Mouse (Mus musculus) thymus, postnatal 4 days (tissue): ENCODE measurements around the gene Iqsec1.

Source experiments
- DNase-seq: peaks from one replicate; pipeline ENCODE4 v3.0.0; 2021

Gene Iqsec1

DNA sequence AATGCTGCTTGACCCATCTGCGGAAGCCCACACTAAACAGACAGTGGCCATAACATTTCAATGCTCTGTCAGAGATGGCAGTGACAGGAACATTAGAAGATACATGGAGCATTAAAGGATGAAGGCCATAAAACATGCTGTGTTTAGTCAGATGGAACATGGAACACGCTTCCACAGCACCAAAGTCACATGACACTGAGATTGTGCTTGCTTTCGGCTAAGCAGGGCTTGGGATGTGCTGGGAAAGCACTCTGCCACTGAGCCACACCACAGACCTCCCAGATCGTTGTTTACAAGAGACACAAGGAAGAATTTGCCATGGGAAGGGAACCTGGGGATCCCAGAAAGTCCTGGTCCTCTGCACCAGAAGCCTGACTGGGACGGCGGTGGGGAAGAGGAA, 269.1 kb downstream of the Iqsec1 start:
- DNase-seq, result no peak

GRCm38 (mm10) chr6:90718477-90718876, 270.0 kb downstream of the Iqsec1 start:
- DNase-seq, result no peak

GRCm38 (mm10) chr6:90717711-90718110, 270.8 kb downstream of the Iqsec1 start:
- no peak for DNase-seq

DNA sequence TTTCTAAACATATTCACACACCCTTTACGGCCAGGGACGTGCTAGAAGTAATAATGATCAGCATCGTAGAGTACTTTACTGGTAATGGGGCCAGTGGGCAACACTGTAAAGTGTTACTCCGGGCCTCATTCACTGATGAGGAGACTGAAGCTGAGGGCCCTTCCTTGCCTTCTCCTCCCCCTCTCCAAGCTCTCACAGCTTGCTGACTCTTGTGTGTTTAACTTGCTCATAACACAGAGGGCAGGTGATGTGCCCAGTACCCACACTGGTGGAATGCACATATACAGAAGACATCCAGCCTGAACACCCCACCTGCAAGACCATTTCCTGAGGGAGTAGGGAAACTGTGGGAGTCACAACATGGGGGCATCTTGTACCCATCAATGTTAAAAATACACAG, 271.6 kb downstream of the Iqsec1 start:
- no peak for DNase-seq

- DNase-seq, result peak; percentile 86
Observed at GRCm38 (mm10) chr6:90716066-90716704, 272.3 kb downstream of the Iqsec1 start.

GRCm38 (mm10) chr6:90715245-90715905, 273.1 kb downstream of the Iqsec1 start:
- DNase-seq, result peak; percentile 31

- no peak for DNase-seq
Observed at GRCm38 (mm10) chr6:90713650-90714049, 274.8 kb downstream of the Iqsec1 start.

DNA sequence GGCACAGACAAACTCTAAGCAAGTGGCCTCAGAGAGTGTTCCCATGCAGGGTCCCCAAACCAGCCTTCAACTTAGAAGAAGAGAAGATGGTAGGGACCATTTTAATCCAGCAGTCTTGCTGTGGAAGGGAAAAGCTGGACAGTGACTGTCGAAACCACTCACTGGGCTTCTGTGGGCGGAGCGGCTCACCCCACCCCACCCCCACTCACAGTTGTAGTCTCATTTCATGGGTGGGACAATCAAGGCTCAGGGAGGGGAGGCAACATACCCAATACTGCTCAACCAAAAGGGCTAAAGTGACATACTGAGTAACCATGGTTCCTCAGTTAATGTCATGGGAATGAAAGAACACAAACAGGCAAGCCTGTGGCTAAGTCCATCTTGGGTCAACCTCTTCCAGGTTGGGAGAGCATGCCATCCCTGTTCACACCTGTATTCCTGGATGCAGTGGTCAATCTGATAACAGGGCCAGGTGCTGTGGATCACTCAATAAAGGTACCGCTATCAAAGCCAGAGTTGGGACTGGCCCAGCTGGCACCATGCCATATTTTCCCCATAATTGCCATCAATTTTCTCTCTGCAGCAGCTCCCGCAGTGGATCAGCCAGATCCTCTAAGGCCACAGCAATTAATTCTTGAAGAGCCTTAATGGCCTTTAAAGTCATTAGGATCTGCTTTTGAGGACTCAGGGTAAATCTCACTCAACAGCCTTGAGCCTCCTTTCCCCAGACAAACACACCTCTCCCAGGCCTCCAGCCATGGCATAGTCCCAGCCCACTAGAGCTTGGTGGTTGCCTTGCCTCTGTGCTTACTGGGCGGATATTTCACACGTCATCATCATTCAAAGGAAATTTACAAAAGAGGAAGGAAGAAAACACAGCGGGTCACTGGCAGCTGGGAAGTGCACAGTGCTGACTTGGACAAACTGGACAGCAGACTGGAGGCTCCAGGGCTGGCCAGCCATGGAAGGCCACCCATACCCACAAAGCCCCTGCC, 275.7 kb downstream of the Iqsec1 start:
- DNase-seq, result no peak

DNA sequence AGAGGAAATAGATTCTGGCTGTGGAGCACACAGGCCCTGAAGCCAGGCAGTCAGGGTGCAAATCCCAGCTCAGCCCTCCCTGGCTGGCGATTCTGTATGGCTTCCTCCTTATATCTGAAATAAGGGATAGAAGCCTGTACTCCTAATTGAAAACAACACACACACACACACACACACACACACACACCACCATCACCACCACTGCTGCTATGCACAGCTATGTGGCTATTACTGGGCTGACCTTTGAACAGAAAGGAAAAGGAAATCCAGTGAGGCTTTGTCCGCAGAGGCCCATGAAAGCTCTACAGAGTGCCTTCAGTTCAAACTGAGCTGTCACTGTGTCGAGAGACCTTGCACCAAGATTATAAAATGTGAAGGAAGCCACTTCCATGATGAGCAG, 276.4 kb downstream of the Iqsec1 start:
- DNase-seq, result no peak

- DNase-seq, result no peak
Observed at GRCm38 (mm10) chr6:90711476-90712035, 276.9 kb downstream of the Iqsec1 start.

DNA sequence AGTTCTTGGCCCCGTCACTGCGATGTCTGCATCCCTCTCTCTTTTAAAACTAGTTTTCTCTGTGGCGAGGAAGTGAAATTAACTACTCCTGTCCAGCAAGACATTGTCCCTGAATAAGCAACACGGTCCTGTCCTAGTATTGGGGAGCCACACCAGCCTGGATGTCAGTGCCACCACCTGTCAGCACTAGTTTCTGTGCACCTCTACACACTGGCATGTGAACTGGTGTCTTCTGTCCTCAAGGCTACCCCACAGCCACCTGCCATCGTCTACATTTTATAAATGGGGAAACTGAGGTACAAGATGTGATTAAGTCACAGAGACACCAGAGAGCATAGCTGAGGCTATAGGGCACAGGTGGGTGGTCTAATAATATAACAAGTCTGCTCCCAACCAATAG, 277.7 kb downstream of the Iqsec1 start:
- no peak for DNase-seq

GRCm38 (mm10) chr6:90709929-90710777, 278.3 kb downstream of the Iqsec1 start:
- no peak for DNase-seq

- DNase-seq, result no peak
Observed at GRCm38 (mm10) chr6:90708061-90708618, 280.3 kb downstream of the Iqsec1 start.

- DNase-seq, result no peak
Observed at GRCm38 (mm10) chr6:90707143-90707542, 281.3 kb downstream of the Iqsec1 start.

GRCm38 (mm10) chr6:90706490-90706889, 282.0 kb downstream of the Iqsec1 start:
- DNase-seq, result no peak

GRCm38 (mm10) chr6:90705738-90706137, 282.7 kb downstream of the Iqsec1 start:
- DNase-seq, result no peak

DNA sequence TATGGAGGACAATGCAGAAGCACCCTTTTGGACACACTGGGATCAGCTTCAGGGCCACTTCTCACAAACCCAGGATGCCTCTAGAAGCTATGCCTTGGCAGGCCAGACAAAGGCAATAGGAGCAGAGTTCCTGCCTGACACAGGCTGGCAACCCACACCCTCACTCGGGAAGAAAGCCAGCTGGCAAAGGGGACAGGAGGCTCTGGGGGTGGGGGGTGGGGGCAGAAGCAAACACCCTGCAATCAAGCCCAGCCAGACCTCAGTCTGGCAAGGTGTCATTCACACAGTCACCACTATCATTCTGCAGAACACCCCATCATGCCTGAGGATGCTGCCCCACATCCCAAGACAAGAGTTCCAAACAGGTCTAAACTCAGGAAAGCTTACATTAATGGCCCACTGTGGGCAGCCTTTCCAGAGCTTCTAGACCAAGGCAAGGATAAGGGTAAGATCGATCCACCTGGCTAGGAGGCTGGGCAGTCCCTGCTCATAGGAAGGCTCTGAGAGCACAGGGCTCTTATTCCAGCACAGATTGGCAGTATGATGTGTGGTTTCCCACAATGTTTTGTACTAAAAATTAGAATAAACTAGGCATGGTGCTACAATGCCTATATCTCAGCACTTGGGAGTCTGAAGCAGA, 283.7 kb downstream of the Iqsec1 start:
- DNase-seq, result no peak

GRCm38 (mm10) chr6:90703782-90704181, 284.7 kb downstream of the Iqsec1 start:
- no peak for DNase-seq

DNA sequence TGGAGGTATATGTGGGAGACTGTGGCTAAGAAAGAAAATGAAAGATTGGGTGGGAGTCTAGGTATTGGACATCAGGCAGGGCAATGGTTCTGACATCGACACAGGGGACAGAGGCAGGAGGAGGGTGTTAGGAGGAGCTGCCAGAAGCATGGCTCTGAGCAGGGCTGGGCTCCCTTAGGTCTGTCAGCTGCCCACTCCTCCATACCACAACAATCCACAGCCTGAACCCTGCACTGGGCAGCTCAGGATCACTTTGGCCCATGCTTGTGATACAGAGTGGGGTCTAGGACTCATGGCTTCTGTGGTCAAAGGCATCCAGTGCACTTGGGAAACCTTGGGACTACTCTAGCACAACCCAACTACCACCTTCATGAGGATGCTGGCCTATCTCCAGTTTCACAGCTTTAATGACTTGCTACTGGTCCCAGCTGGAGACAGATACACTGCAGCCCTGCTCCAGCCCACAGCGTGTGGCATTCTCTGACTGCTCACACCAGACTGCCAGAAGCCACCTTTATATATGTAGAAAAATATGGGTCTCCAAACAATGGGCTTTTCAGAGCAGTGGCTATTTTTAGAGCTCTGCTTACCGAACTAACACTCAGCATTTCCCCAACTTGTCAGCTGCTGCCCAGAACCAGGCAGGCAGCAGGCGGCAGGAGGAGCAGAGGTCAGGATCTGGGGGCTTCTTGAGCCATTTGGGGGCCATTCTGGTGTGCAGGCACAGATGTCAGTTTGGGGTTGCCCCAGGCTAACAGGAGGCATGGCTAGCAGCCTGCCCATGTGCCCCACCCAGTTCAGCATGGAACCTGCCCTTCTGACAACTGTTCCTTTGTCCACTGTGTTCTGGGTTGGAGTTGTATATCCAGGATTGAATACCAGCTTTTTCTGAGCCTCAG, 285.4 kb downstream of the Iqsec1 start:
- DNase-seq, result no peak

GRCm38 (mm10) chr6:90702197-90702596, 286.3 kb downstream of the Iqsec1 start:
- DNase-seq, result no peak
